Mouse (Mus musculus) gonadal fat pad, adult 2 months (tissue): ENCODE results near the gene Gm29133. TPM values are rescaled to one million over a fixed set of nuclear protein-coding genes. Genes with fewer than 3 reads are reported as not detected.

ENCODE experiments used
- DNase-seq: peaks from one replicate; pipeline ENCODE4 v3.0.0-alpha.2; 2012; ENCODE audit warnings: low read depth
- polyA plus RNA-seq: library from polyadenylated mRNA; depleted of rRNA; stranded (reverse); fragments of >200 nt; gene quantifications from 2 replicates; pipeline ENCODE4 v1.2.3, GENCODE M21; 2012; rRNA removed

Gm29133 gene
- polyA plus RNA-seq: not detected in 2 replicates

- DNase-seq: no peak
Measured at GRCm38 (mm10) chr3:75747897-75748296, at the start of gene Gm29133. Gene Gm29133 (plus strand): TSS chr3:75748197.

- no peak for DNase-seq
Measured at GRCm38 (mm10) chr3:75699088-75699487, 48.9 kb upstream of the Gm29133 start.

DNA sequence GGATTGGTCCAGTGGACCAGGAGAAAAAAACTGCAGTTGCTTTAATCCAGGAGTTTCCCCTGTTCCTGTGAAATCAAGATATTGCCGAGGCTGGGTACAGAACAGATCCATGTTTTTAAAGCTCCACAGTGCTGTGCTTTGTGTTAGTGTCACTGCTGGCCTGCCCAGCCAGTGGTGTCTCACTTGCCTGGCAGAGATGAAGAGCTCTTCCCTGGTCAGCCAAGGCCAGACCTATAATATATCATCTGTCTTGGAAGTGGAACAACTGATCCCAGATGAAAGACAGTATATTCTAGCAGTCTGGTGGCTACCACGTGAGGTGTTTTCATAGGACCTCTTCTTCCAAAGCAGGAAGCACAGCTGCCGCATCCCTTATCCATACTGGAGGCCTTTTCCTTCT is 46.7 kb upstream of the Gm29133 start:
- DNase-seq: no peak

DNA sequence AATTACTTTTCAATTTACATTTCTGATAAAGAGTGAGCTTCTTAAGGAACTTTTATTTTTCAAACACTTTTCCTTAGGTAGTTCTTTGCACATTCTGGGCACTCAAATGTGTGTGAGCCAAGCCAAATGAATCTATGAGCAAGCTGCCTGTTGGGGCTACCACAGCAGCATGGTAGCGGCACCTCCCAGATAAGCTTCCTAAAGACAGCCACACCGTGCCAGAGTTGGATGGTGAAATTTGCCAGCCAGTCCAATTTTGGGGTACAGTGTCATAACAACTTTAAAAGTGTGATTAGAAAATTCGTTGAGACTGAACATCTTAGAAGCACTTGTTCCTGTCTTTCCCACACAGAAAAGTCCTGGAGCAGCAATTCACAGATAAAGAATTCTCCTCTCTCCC is 41.5 kb upstream of the Gm29133 start:
- DNase-seq: no peak

GRCm38 (mm10) chr3:75713678-75714295 is 34.2 kb upstream of the Gm29133 start:
- DNase-seq: no peak

GRCm38 (mm10) chr3:75720663-75721062 is 27.3 kb upstream of the Gm29133 start:
- no peak for DNase-seq

- DNase-seq: no peak
Measured at GRCm38 (mm10) chr3:75730982-75731600, 16.9 kb upstream of the Gm29133 start.

GRCm38 (mm10) chr3:75743664-75744437 is 4.1 kb upstream of the Gm29133 start:
- DNase-seq: no peak

DNA sequence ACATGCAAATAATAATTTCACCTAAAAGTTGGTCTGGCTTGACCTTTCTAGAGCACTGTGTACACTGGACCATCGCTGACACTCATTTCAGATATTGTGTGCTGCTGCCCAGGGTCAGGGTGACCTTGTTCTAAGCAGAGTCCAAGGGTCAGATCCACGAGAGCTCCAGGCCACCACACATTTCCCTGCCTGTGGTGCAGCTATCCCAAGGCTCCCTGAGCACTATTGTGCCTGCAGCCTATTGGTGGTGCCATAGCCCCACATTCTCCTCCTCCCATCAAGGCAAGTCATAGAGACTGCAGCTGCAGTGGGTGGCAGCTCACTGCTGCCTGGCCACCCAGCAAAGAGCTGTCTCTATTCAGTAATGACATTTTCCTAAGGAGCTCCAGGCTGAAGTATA is 2.7 kb upstream of the Gm29133 start:
- DNase-seq: no peak

GRCm38 (mm10) chr3:75763351-75763750 is 15.4 kb downstream of the Gm29133 start:
- DNase-seq: no peak

- no peak for DNase-seq
Measured at GRCm38 (mm10) chr3:75774253-75774652, 26.3 kb downstream of the Gm29133 start.

- no peak for DNase-seq
Measured at GRCm38 (mm10) chr3:75808001-75808400, 60.0 kb downstream of the Gm29133 start.

- no peak for DNase-seq
Measured at GRCm38 (mm10) chr3:75823934-75824333, 75.9 kb downstream of the Gm29133 start.

- DNase-seq: no peak
Measured at GRCm38 (mm10) chr3:75824458-75824857, 76.5 kb downstream of the Gm29133 start.

DNA sequence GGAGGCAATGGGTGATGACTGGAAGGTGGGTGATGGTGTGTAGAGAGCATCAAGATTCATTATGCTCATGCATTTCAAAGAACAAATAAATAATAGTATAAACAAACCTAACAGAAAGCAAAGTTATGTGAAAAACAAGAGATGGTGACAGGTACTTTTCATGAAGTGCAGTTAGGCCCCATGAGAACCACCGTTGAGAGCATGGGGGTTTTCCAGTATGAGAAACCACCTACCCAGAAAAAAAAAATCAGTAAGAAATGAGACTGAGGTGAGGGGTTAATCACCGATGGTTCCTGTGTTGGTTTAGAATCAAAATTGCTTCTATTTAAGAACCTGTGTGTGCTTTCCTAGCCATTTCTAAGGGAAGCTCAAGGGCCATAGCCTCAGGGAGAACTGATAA is 86.8 kb downstream of the Gm29133 start:
- DNase-seq: no peak

- DNase-seq: no peak
Measured at GRCm38 (mm10) chr3:75835286-75835967, 87.4 kb downstream of the Gm29133 start.

Other genes with a start within 250 kb of the Gm29133 start
- gene Pdcd10, start 191.3 kb upstream of the Gm29133 start, polyA plus RNA-seq: 8.0 and 9.5 TPM in 2 replicates
- 0.60 and 0.69 TPM in 2 replicates for gene Serpini1, start 190.7 kb upstream of the Gm29133 start, polyA plus RNA-seq
- gene Golim4, start 208.8 kb downstream of the Gm29133 start, polyA plus RNA-seq: 22.2 and 28.2 TPM in 2 replicates